Mouse (Mus musculus) MEL (cell line): ENCODE results near the gene St7. TPM values are rescaled to one million over a fixed set of nuclear protein-coding genes. Genes with fewer than 3 reads are reported as not detected.

ENCODE experiments used
- DNase-seq: peaks from one replicate; pipeline ENCODE4 v3.0.0; 2011; ENCODE audit warnings: low read depth, low spot score
- H3K27ac ChIP-seq: 2 replicates; pipeline ENCODE4 v1.5.1; 2012; ENCODE audit warnings: low read depth, mild to moderate bottlenecking, control low read depth, low read length, moderate library complexity; ENCODE audit not compliant: control insufficient read depth
- H3K27me3 ChIP-seq, 2 experiments: fragments of 150-350 bp in 1 of 2; sonication (generic) in 1 of 2; 2 replicates each; pipeline ENCODE4 v1.6.1; 2012; ENCODE audit warnings: low read length in 2 of 2, mild to moderate bottlenecking in 2 of 2, improper control_type of control experiment in 1 of 2, moderate library complexity in 1 of 2; ENCODE audit not compliant: insufficient read depth in 2 of 2, control insufficient read depth in 1 of 2
- H3K36me3 ChIP-seq, 2 experiments: 2 replicates each; pipeline ENCODE4 v1.6.1; 2012 to 2014; ENCODE audit warnings: low read length in 2 of 2, improper control_type of control experiment in 1 of 2, inconsistent platforms in 1 of 2, mild to moderate bottlenecking in 1 of 2; ENCODE audit not compliant: insufficient read depth in 2 of 2, control insufficient read depth in 1 of 2
- H3K4me1 ChIP-seq, 2 experiments: fragments of 150-350 bp in 1 of 2; sonication (generic) in 1 of 2; 2 replicates each; pipeline ENCODE4 v1.6.1; 2012; ENCODE audit warnings: low read length in 2 of 2, improper control_type of control experiment in 1 of 2, mild to moderate bottlenecking in 1 of 2; ENCODE audit not compliant: insufficient read depth in 2 of 2, control insufficient read depth in 1 of 2
- H3K4me3 ChIP-seq, 2 experiments: fragments of 150-350 bp in 1 of 2; sonication (generic) in 1 of 2; 2 replicates each; pipeline ENCODE4 v1.5.1; 2012; ENCODE audit warnings: low read depth in 2 of 2, low read length in 2 of 2, mild to moderate bottlenecking in 2 of 2, moderate library complexity in 2 of 2, control low read depth in 1 of 2, improper control_type of control experiment in 1 of 2; ENCODE audit not compliant: control insufficient read depth in 1 of 2, insufficient read depth in 1 of 2
- H3K79me2 ChIP-seq: 2 replicates; pipeline ENCODE4 v1.6.1; 2012; ENCODE audit warnings: mild to moderate bottlenecking, low read length, moderate library complexity; ENCODE audit not compliant: control insufficient read depth, poor library complexity, insufficient read depth
- H3K9ac ChIP-seq: 2 replicates; pipeline ENCODE4 v1.6.1; 2012; ENCODE audit warnings: low read depth, mild to moderate bottlenecking, control low read depth, low read length, moderate library complexity; ENCODE audit not compliant: control insufficient read depth, poor library complexity, severe bottlenecking
- H3K9me3 ChIP-seq: fragments of 150-350 bp; sonication (generic); replicated peaks from 2 replicates; pipeline ENCODE4 v1.6.1; 2012; ENCODE audit warnings: mild to moderate bottlenecking, low read length, improper control_type of control experiment, moderate library complexity; ENCODE audit not compliant: insufficient read depth
- CHD1 ChIP-seq: IDR thresholded peaks from 2 replicates; pipeline ENCODE4 v1.6.1; 2012; ENCODE audit warnings: low read depth, mild to moderate bottlenecking, inconsistent platforms, low read length, improper control_type of control experiment
- CTCF ChIP-seq, 3 experiments: IDR thresholded peaks in 2 of 3; conservative IDR thresholded peaks in 1 of 3; 2 replicates each; pipeline ENCODE4 v1.5.1; 2011 to 2012; ENCODE audit warnings: low read length in 3 of 3, low read depth in 2 of 3, mild to moderate bottlenecking in 2 of 3, improper control_type of control experiment in 1 of 3, inconsistent platforms in 1 of 3, mixed read lengths in 1 of 3, moderate library complexity in 1 of 3; ENCODE audit not compliant: control insufficient read depth in 1 of 3, insufficient read depth in 1 of 3, poor library complexity in 1 of 3, severe bottlenecking in 1 of 3
- E2F4 ChIP-seq: IDR thresholded peaks from 2 replicates; pipeline ENCODE4 v1.6.1; 2011; ENCODE audit warnings: low read depth, low read length, improper control_type of control experiment, borderline replicate concordance
- EP300 ChIP-seq, 2 experiments: IDR thresholded peaks; 2 replicates each; pipeline ENCODE4 v1.6.1; 2011; ENCODE audit warnings: improper control_type of control experiment in 2 of 2, low read length in 2 of 2, low read depth in 1 of 2, mild to moderate bottlenecking in 1 of 2
- ETS1 ChIP-seq: IDR thresholded peaks from 2 replicates; pipeline ENCODE4 v1.6.1; 2012; ENCODE audit warnings: low read depth, mild to moderate bottlenecking, inconsistent platforms, low read length, improper control_type of control experiment, moderate library complexity
- GABPA ChIP-seq: IDR thresholded peaks from 2 replicates; pipeline ENCODE4 v1.6.1; 2012; ENCODE audit warnings: low read depth, mild to moderate bottlenecking, inconsistent platforms, low read length, improper control_type of control experiment, moderate library complexity
- GATA1 ChIP-seq: IDR thresholded peaks from 2 replicates; pipeline ENCODE4 v1.6.1; 2011; ENCODE audit warnings: low read depth, low read length, improper control_type of control experiment
- KAT2A ChIP-seq: conservative IDR thresholded peaks from 2 replicates; pipeline ENCODE4 v1.6.1; 2012; ENCODE audit warnings: low read depth, low read length, improper control_type of control experiment, inconsistent platforms
- MAZ ChIP-seq: IDR thresholded peaks from 2 replicates; pipeline ENCODE4 v1.6.1; 2012; ENCODE audit warnings: low read depth, mild to moderate bottlenecking, inconsistent platforms, low read length, improper control_type of control experiment
- MEF2A ChIP-seq: IDR thresholded peaks from 2 replicates; pipeline ENCODE4 v1.6.1; 2014; ENCODE audit warnings: low read depth, mild to moderate bottlenecking, inconsistent platforms, low read length, improper control_type of control experiment; ENCODE audit not compliant: poor library complexity, insufficient replicate concordance, severe bottlenecking; ENCODE audit errors: extremely low read depth
- MXI1 ChIP-seq: IDR thresholded peaks from 2 replicates; pipeline ENCODE4 v1.6.1; 2011; ENCODE audit warnings: mild to moderate bottlenecking, low read depth, low read length, improper control_type of control experiment
- NELFE ChIP-seq: IDR thresholded peaks from 2 replicates; pipeline ENCODE4 v1.6.1; 2011; ENCODE audit warnings: low read depth, low read length, improper control_type of control experiment
- POLR2AphosphoS2 ChIP-seq: IDR thresholded peaks from 2 replicates; pipeline ENCODE4 v1.6.1; 2011; ENCODE audit warnings: low read length, improper control_type of control experiment
- POLR2AphosphoS5 ChIP-seq: IDR thresholded peaks from 2 replicates; pipeline ENCODE4 v1.6.1; 2012; ENCODE audit warnings: low read depth, borderline replicate concordance, mild to moderate bottlenecking, inconsistent platforms, low read length, moderate library complexity, mixed read lengths
- SMC3 ChIP-seq: IDR thresholded peaks from 2 replicates; pipeline ENCODE4 v1.6.1; 2011; ENCODE audit warnings: low read depth, low read length, improper control_type of control experiment
- TAL1 ChIP-seq: IDR thresholded peaks from 2 replicates; pipeline ENCODE4 v1.6.1; 2012; ENCODE audit warnings: mild to moderate bottlenecking, inconsistent platforms, low read length, moderate library complexity, mixed read lengths
- TCF12 ChIP-seq: IDR thresholded peaks from 2 replicates; pipeline ENCODE4 v1.6.1; 2014; ENCODE audit warnings: low read depth, mild to moderate bottlenecking, inconsistent platforms, low read length, improper control_type of control experiment, moderate library complexity
- UBTF ChIP-seq: IDR thresholded peaks from 2 replicates; pipeline ENCODE4 v1.6.1; 2012; ENCODE audit warnings: low read depth, mild to moderate bottlenecking, inconsistent platforms, low read length, improper control_type of control experiment, moderate library complexity, borderline replicate concordance; ENCODE audit not compliant: insufficient read depth
- ZKSCAN1 ChIP-seq: IDR thresholded peaks from 2 replicates; pipeline ENCODE4 v1.6.1; 2012; ENCODE audit warnings: low read depth, mild to moderate bottlenecking, inconsistent platforms, low read length, improper control_type of control experiment, moderate library complexity
- polyA plus RNA-seq, 2 experiments: library from polyadenylated mRNA; stranded (reverse) in 1 of 2; unstranded in 1 of 2; fragments of >175 nt in 1 of 2; fragments of >200 nt in 1 of 2; gene quantifications; 2 replicates each; pipeline versions ENCODE4 v1.2.1 to v1.2.4; 2012; ENCODE audit warnings: low replicate concordance in 2 of 2, low read depth in 1 of 2; ENCODE audit not compliant: insufficient read length in 2 of 2, insufficient read depth in 1 of 2, missing spikeins in 1 of 2
- total RNA-seq: library from RNA; depleted of rRNA; stranded (reverse); fragments of 300-350 nt; gene quantifications from 2 replicates; pipeline ENCODE4 v1.2.3, GENCODE M21; 2012

Gene St7
- total and polyA plus RNA-seq, 3 experiments, result 34.4 to 48.5 TPM; not detected in 1

GRCm38 (mm10) chr6:17814074-17814649 lies 121.4 kb downstream of the St7 start:
- no peaks in the 10 kb centered on the region for H3K27me3 ChIP-seq
- H3K9me3 ChIP-seq, result no peaks in the 10 kb centered on the region
- H3K4me3 ChIP-seq, result no peak overlapping the region
- peaks cover 3 to 7% of the 10 kb centered on the region in 2 experiments; a peak in 1 of 4 replicates for H3K4me1 ChIP-seq
- peak; percentile 48; the same call in 1 of the 2 replicates for TF ChIP-seq ETS1
- no peak for TF ChIP-seq CTCF (IDR thresholded peaks at IDR 0.05 in 2 of 3, conservative IDR thresholded peaks at IDR 0.05 in 1 of 3; ENCODE audit: control insufficient read depth in 1 of 3, insufficient read depth in 1 of 3, low read depth in 2 of 3, low read length in 3 of 3, poor library complexity in 1 of 3, severe bottlenecking in 1 of 3)
- peak in 1 of 2 experiments; percentile 44; a peak in 2 of 4 replicates for TF ChIP-seq EP300 (IDR thresholded peaks at IDR 0.05; ENCODE audit: low read depth in 1 of 2, low read length in 2 of 2)
- 0 out of 2 replicates have a peak, but pooled peaks have one; percentile 12 for TF ChIP-seq TCF12
- H3K9ac ChIP-seq, result no peak overlapping the region
- H3K36me3 ChIP-seq, result peaks cover 1 to 13% of the 10 kb centered on the region in 2 experiments; a peak in 3 of 4 replicates
- no peaks in the 10 kb centered on the region; the same call in 1 of the 2 replicates for H3K79me2 ChIP-seq
- H3K27ac ChIP-seq, result no peak overlapping the region
- peak; percentile 35 for DNase-seq

- TF ChIP-seq E2F4, result no peak
- no peak for TF ChIP-seq GATA1
- no peak for TF ChIP-seq MAZ
- no peak for TF ChIP-seq NELFE
- no peak for TF ChIP-seq KAT2A
- no peak for TF ChIP-seq TAL1
- TF ChIP-seq ETS1, result no peak
- TF ChIP-seq POLR2AphosphoS2, result no peak
- no peak for TF ChIP-seq MXI1
- TF ChIP-seq EP300 (IDR thresholded peaks at IDR 0.05; ENCODE audit: low read depth in 1 of 2, low read length in 2 of 2), result no peak
- TF ChIP-seq MEF2A, result no peak
- TF ChIP-seq POLR2AphosphoS5, result no peak
- TF ChIP-seq ZKSCAN1, result no peak
- no peak for TF ChIP-seq GABPA
- no peak for TF ChIP-seq UBTF
- TF ChIP-seq SMC3, result no peak
- TF ChIP-seq CHD1, result no peak
- Histone ChIP-seq H3K79me2 (no peaks in the 10 kb centered on the region), H3K4me1 (peaks cover 3 to 5% of the 10 kb centered on the region in 2 experiments; a peak in 1 of 4 replicates)
Observed at GRCm38 (mm10) chr6:17816865-17817435, 124.2 kb downstream of the St7 start.

More at GRCm38 (mm10) chr6:17816865-17817435, 124.2 kb downstream of the St7 start:
- Histone ChIP-seq H3K9me3 (no peaks in the 10 kb centered on the region), H3K9ac (no peak overlapping the region), H3K36me3 (peaks cover 8 to 11% of the 10 kb centered on the region in 2 experiments; a peak in 3 of 4 replicates), H3K27me3 (no peaks in the 10 kb centered on the region), H3K27ac (no peak overlapping the region), H3K4me3 (no peak overlapping the region)
- no peak for DNase-seq
